Mouse (Mus musculus) C2C12 (cell line): Measurements from ENCODE around the gene Lingo2. TPM values are rescaled to one million over a fixed set of nuclear protein-coding genes. Genes with fewer than 3 reads are reported as not detected.

ENCODE experiments used
- H3K27me3 ChIP-seq: one replicate; pipeline ENCODE4 v1.6.1; 2011; ENCODE audit not compliant: control insufficient read depth, insufficient read depth, insufficient read length
- H3K36me3 ChIP-seq: one replicate; pipeline ENCODE4 v1.6.1; 2011; ENCODE audit not compliant: control insufficient read depth, insufficient read depth
- H3K4me3 ChIP-seq: one replicate; pipeline ENCODE4 v1.5.1; 2011; ENCODE audit warnings: mild to moderate bottlenecking, control low read depth; ENCODE audit not compliant: poor library complexity, insufficient read depth, severe bottlenecking
- H3K79me2 ChIP-seq: one replicate; pipeline ENCODE4 v1.6.1; 2011; ENCODE audit not compliant: control insufficient read depth, insufficient read depth
- H3K79me3 ChIP-seq: one replicate; pipeline ENCODE4 v1.6.1; 2011; ENCODE audit warnings: low read depth, control low read depth
- H3ac ChIP-seq: one replicate; pipeline ENCODE3; 2011; ENCODE audit warnings: low read depth; ENCODE audit not compliant: control insufficient read depth, insufficient read length
- CEBPB ChIP-seq: IDR thresholded peaks from one replicate; pipeline ENCODE4 v1.6.1; 2011; ENCODE audit warnings: low read depth, mild to moderate bottlenecking, control low read depth, moderate library complexity
- CTCF ChIP-seq: IDR thresholded peaks from one replicate; pipeline ENCODE4 v1.5.1; 2011; ENCODE audit not compliant: control insufficient read depth, insufficient read depth, insufficient read length
- FOSL1 ChIP-seq: IDR thresholded peaks from one replicate; pipeline ENCODE4 v1.8.0; 2011; ENCODE audit warnings: mild to moderate bottlenecking, low read length; ENCODE audit not compliant: poor library complexity, insufficient read depth, severe bottlenecking
- MAX ChIP-seq: IDR thresholded peaks from one replicate; pipeline ENCODE4 v1.6.1; 2011; ENCODE audit warnings: mild to moderate bottlenecking, control low read depth
- MYOD1 ChIP-seq: IDR thresholded peaks from one replicate; pipeline ENCODE4 v1.6.1; 2011; ENCODE audit warnings: low read depth; ENCODE audit not compliant: control insufficient read depth, insufficient read length
- MYOG ChIP-seq: IDR thresholded peaks from one replicate; pipeline ENCODE4 v1.6.1; 2011; ENCODE audit not compliant: control insufficient read depth, insufficient read length; ENCODE audit errors: extremely low read depth
- USF1 ChIP-seq: IDR thresholded peaks from one replicate; pipeline ENCODE4 v1.6.1; 2011; ENCODE audit warnings: low read depth, mild to moderate bottlenecking, control low read depth, moderate library complexity
- polyA plus RNA-seq: library from polyadenylated mRNA; unstranded; fragments of >200 nt; fragmentation: generic; extraction: Trizol; gene quantifications from one replicate; pipeline ENCODE4 v1.2.1, GENCODE M21; 2012; ENCODE audit warnings: missing spikeins

Lingo2 gene
- polyA plus RNA-seq, 1 experiment, result 0.05 TPM

DNA sequence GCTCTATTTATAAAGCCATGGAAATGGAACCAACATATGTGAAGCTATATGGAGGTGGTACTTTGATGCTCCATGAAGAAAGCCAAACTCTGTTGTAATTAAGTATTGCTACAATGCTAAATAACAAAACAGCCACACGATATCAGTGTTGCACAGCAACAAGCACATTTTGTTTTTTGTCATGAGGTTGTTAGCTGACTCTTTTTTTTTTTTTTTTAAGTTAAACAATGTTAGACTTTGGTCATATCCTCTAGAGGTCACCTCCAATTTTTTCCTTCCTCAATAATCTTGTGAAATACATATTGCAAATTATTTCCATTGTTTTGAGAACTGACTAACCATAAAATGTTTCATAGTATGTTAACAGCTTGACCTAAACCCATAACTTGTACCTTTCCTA, 646.3 kb downstream of the Lingo2 start:
- Histone ChIP-seq H3K4me3 (no peak overlapping the region), H3K79me2 (no peaks in the 10 kb centered on the region), H3K79me3 (no peaks in the 10 kb centered on the region), H3K27me3 (no peaks in the 10 kb centered on the region), H3ac (no peak overlapping the region), H3K36me3 (no peaks in the 10 kb centered on the region)
- TF ChIP-seq MYOD1 (no peak), MYOG (no peak), MAX (no peak), FOSL1 (no peak), USF1 (no peak), CEBPB (no peak), CTCF (no peak)

DNA sequence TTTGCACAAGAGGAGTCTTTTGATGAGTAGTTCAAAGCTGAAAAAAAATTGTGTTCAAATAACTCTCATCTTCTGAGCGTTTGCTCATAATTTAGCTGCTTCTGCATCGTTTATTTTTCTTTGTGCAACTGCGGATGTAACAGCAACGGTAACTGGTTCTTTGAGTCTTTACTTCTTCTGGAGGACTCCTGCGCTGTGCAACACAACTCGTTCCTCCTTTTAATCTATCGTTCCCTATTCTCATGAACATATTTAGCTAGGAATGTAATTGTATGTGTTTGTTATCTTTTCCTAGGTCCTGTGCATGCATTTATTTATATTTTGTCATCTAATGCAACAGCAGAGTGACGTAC, 661.9 kb downstream of the Lingo2 start:
- Histone ChIP-seq H3K79me2 (no peaks in the 10 kb centered on the region), H3K4me3 (no peak overlapping the region), H3K27me3 (no peaks in the 10 kb centered on the region), H3ac (no peak overlapping the region), H3K36me3 (no peaks in the 10 kb centered on the region), H3K79me3 (no peaks in the 10 kb centered on the region)
- TF ChIP-seq CEBPB, result no peak
- TF ChIP-seq MYOD1, result no peak
- TF ChIP-seq USF1, result no peak
- no peak for TF ChIP-seq MYOG
- no peak for TF ChIP-seq FOSL1
- TF ChIP-seq CTCF, result no peak
- TF ChIP-seq MAX, result no peak

DNA sequence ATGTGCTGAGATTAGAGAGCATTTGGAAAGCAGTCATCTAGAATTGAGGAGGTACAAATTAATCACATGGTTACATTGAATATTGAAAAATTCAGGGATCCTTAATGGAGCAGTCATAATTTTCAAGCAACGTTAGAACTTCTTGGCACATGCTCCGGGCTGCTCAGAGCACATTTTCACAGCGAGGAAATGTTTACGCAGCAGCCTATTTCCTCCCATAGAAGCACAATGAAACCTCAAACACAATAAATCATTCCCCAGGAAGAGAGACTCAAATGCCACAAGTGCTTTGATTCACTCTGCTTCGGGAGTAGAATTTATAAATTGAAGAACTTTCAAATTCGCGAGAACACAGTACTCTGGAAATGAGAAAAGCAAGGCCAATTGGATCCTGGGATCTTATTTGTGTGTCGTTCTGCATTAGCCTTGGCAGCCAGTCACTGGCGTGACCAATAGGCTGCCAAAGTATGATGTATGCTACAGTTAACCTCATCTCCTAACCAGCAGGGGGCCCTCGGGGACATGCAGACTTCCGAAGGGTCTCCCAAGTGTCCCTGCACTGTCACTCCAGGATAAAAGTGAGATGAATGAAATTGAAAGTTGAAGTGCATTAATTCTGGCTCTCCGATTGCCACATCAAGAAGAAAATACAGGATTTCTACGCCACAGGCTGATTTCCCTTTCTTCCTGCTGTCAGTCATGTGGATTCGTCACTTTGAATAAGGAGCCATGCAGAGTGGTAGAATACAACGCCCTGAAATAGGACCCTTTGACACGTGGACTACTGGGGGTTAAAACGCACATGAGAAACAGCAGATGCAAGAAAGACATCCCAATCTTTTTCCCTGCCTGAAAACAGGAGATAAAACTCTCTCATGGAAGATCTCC, 662.5 kb downstream of the Lingo2 start:
- H3K36me3 ChIP-seq, result no peaks in the 10 kb centered on the region
- TF ChIP-seq MYOG (no peak), MYOD1 (no peak), CEBPB (no peak), MAX (no peak), USF1 (no peak), CTCF (no peak), FOSL1 (no peak)
- H3K27me3 ChIP-seq, result no peaks in the 10 kb centered on the region
- H3K79me2 ChIP-seq, result no peaks in the 10 kb centered on the region
- H3ac ChIP-seq, result no peak overlapping the region
- no peaks in the 10 kb centered on the region for H3K79me3 ChIP-seq
- H3K4me3 ChIP-seq, result no peak overlapping the region

DNA sequence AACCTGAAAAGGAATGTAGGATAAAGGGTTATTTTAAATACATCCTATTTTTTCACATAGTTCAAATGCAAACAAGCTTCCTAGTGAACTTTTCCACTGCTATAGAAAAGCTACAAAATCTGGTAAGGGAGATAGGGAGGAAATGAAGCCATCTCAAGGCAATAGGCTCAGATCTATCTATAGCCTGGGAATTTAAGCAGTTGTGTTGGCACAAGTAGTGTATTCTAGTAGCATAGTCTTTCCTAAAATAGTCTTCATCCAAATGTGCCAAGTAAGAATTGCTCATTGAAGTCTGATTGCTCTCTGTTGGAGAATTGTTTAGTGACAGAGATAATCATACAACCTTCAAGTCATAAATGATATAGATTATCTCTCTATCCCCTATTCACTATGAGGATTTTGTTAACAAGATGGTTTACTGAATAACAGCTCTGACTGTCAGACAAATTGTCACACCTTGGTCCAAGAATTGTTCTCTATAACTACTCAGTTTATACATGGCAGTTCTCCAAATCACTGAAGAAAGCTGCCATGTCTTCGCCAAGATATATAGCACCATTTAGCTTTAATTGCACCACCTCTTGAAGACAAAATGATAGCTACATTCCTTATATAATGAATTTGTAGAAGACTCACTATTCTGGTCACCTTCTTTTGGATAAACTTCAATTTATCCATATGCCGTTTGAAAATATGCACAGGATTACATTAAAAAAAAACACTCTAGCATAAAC, 688.9 kb downstream of the Lingo2 start:
- Histone ChIP-seq H3K36me3 (no peaks in the 10 kb centered on the region), H3K4me3 (no peak overlapping the region), H3K27me3 (no peaks in the 10 kb centered on the region), H3K79me2 (no peaks in the 10 kb centered on the region), H3ac (no peak overlapping the region), H3K79me3 (no peaks in the 10 kb centered on the region)
- no peak for TF ChIP-seq USF1
- no peak for TF ChIP-seq MYOD1
- TF ChIP-seq MAX, result no peak
- TF ChIP-seq MYOG, result no peak
- TF ChIP-seq FOSL1, result no peak
- no peak for TF ChIP-seq CTCF
- no peak for TF ChIP-seq CEBPB

DNA sequence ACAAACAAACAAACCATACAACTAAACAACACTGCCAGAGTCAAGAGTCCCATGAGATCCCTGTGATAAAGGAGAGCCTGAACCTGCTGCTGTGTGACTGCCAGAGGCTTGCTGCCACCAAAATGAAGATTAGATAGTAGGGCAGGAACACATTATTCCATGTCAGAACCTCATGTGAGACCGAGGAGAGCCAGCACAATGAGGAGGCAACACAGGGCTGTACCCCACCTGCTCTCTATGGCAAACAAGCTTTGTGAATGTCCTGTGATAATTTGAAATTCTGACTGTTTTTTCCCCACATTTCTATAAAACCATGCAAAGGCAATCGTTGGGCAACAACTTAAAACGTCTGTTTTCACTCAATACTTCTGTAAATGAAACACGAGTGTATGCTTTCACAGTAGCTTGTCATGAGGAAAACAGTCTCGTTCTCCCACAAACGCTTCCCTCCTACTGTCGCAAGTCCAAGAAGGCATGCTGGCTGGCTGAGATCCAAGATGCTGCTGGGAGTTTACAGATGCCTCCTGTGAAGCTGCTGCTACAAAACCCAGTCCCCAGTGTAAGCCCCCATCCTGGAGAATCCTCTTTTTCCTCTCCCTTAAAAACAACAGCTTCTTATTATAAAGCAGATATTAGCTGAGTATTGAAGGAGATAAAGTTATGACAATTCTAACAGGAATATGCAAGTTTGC, 765.2 kb downstream of the Lingo2 start:
- no peaks in the 10 kb centered on the region for H3K36me3 ChIP-seq
- H3K79me3 ChIP-seq, result no peaks in the 10 kb centered on the region
- no peak overlapping the region for H3ac ChIP-seq
- TF ChIP-seq FOSL1, result no peak
- TF ChIP-seq USF1, result no peak
- TF ChIP-seq CTCF, result no peak
- no peak for TF ChIP-seq MYOD1
- TF ChIP-seq CEBPB, result no peak
- no peak for TF ChIP-seq MYOG
- no peak for TF ChIP-seq MAX
- no peak overlapping the region for H3K4me3 ChIP-seq
- H3K27me3 ChIP-seq, result no peaks in the 10 kb centered on the region
- no peaks in the 10 kb centered on the region for H3K79me2 ChIP-seq

DNA sequence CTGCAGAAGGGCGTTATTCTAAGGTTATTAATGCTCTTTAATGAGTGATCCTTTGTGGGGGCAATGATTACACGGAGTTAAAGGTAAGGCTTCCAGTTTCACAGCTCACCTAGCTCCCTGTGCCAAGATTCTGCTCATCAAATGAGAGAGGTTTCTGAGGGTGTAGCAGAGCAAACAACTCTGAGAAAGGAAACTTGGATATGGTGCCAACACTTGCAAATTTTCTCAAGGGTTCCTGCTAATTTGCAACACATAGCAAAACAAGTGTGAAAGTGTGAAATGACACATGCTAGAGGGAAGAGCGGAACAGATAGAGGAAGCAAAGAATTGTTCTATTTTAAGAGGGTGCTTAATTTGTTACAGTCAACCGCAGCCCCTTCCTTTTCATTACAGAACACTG, 767.9 kb downstream of the Lingo2 start:
- H3K79me2 ChIP-seq, result no peaks in the 10 kb centered on the region
- no peaks in the 10 kb centered on the region for H3K79me3 ChIP-seq
- no peak overlapping the region for H3ac ChIP-seq
- H3K36me3 ChIP-seq, result no peaks in the 10 kb centered on the region
- no peaks in the 10 kb centered on the region for H3K27me3 ChIP-seq
- TF ChIP-seq MYOG (no peak), MYOD1 (no peak), USF1 (no peak), MAX (no peak), CTCF (no peak), CEBPB (no peak), FOSL1 (no peak)
- H3K4me3 ChIP-seq, result no peak overlapping the region
